Mouse (Mus musculus): Measurements from ENCODE around the gene Pogz.

The Pogz gene

DNA sequence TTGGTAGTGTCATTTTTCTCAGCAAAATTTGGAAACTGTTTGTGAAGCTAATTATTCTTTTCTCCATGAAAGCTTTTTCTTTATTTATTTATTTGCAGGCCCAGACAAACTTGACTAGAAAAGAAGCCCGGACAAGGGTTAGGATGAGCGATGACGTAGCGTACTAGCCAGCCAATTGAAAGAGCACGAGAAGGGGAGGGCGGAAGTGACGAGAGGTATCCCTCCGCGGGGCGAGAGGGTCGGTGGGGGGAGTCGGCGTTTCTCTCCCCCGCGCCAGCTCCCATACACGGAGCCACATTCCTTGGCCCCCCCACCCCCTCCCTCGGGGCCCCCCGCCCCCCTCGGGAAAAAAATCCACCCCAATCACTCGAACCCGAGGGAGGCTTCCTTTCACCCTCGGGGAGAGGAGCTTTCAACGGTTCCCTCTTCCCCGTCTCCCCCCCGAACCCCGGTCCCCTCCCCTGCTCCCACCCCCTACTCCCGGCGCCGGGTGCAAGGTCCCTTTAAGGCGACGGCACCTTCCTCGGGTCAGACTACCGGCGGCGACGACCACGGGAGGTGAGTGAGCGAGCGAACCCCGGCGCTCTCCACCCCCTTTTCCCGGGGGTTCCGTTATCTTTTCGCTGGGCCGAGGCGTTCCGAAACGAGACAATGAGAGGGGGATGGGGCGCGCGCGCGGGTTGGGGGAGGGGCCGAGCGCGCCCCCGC, at the start of gene Pogz:
Gene Pogz, plus strand, starts transcription at position 385 of the 708 bp plus-strand sequence.
- DNase-seq (ENCODE audit: low read depth, low spot score): peak; percentile 97

DNA sequence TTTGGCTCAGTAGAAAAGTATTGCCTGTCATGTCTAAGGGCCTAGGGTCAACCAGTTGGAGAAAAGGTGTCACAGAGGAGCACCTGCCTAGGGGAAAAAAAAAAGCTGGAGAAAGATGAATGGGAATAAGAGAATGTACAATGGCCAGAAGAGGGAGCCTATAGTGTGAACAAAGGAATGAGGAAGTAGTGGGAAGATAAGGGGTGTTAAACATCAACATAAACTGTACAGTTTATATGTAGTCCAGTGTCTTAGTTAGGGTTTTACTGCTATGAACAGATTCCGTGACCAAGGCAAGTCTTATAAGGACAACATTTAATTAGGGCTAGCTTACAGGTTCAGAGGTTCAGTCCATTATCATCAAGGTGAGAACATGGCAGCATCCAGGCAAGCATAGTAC, 48.3 kb upstream of the Pogz start:
- no peak for DNase-seq (ENCODE audit: low read depth, low spot score)

DNA sequence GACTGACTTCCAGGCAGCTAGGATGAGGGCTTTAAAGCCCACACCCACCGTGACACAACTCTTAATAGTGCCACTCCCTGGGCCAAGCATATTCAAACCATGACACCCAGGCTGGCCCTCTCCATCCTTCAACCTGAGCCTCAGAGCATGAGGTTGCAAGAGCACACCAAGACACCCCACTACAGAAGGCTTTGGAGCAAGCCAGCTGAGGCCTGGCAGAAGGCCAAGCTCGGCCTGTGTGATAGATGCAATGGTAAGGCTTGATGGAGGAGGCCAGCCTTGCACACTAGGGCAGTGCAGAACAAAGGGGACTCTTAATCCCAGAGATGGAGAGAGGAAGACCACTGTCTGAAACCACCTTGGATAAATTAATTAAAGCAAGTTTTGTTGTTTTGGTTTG, 47.9 kb upstream of the Pogz start:
- no peak for DNase-seq (ENCODE audit: low read depth, low spot score)

DNA sequence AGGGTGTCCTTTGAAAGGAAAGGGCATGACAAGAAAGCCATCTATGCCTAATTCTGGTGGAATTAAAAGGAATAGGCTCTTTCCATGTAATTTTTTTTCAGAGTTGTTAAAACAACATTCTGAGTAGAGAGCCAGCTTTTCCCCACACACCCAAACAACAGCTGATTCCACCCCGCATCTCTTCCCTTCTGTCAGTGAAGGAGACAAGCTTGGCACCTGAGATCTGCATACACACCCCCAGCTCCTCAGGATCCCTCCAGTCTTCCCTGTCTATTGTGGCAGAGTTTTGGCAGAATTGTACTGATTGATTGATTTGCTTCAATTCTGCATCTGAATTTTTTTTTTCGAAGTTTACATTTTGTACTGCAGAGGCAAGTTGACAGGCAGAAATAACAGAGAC, 45.1 kb upstream of the Pogz start:
- DNase-seq (ENCODE audit: low read depth, low spot score): no peak

- no peak for DNase-seq (ENCODE audit: low read depth, low spot score)
Measured at GRCm38 (mm10) chr3:94793672-94794071, 43.7 kb upstream of the Pogz start.

GRCm38 (mm10) chr3:94794359-94794758, 43.0 kb upstream of the Pogz start:
- no peak for DNase-seq (ENCODE audit: low read depth, low spot score)

DNA sequence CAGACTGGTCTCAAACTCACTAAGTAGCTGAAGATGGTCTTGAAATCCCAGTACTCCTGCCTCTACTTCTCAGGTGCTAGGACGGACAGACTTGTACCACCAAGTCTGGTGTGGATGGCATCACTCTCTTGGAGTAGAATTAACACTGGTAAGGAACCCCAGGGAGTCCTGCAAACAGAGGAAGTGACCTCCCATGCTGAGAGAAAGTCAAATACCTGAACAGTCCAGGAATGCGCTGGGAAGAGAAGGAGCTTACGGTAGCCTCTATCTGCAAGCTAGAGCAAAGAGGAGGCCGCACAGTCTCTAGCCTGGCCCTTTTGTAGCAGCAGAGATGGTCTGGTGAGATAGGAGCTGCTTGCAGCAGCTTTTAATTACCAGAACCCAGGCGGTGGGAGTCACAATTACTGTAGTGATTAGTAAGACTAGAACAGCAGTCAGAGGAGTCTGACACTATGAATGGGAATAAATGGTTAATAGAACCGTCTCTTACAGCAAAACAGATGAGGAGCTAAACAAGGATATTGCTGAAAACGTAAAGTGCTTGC, 41.7 kb upstream of the Pogz start:
- DNase-seq (ENCODE audit: low read depth, low spot score): no peak

DNA sequence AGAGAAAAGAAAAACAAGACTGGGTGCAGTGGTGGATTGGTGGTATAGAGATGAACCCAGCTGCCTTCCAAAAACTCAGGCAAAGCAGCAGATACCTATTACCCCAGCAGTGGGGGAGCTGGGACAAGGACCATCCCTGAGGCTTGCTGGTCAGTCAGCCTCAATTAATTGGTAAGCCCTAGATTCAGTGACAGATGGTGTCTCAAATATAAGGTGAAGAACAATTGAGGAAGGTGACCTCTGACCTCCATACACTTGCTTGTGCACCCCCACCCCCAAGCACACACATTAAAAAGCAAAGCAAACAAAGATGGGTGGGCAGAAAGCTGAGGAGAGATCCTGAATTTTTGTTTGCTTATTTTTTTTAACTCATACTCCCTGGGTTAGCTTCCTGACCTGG, 41.2 kb upstream of the Pogz start:
- DNase-seq (ENCODE audit: low read depth, low spot score): no peak

GRCm38 (mm10) chr3:94804146-94804545, 33.2 kb upstream of the Pogz start:
- DNase-seq (ENCODE audit: low read depth, low spot score): no peak

DNA sequence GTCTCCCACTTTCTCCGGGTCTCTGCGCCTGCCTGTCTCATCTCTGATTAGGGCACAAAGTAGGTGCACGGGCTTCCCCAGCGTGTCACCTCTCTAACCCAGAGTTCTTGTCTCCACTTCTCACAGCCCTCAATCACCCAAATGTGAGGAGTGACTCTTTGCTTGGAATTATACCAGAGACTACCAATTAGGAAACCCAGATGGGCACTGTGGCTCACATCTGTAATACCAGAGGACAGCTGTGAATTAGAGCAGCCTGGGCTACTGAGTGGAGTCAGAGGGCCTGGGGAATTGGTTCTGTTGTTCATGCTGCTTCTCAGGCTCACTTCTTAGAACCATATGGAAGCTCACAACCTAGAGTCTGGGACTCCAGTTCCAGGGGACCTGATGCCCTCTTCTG, 32.4 kb upstream of the Pogz start:
- no peak for DNase-seq (ENCODE audit: low read depth, low spot score)

- no peak for DNase-seq (ENCODE audit: low read depth, low spot score)
Measured at GRCm38 (mm10) chr3:94808296-94808695, 29.1 kb upstream of the Pogz start.

DNA sequence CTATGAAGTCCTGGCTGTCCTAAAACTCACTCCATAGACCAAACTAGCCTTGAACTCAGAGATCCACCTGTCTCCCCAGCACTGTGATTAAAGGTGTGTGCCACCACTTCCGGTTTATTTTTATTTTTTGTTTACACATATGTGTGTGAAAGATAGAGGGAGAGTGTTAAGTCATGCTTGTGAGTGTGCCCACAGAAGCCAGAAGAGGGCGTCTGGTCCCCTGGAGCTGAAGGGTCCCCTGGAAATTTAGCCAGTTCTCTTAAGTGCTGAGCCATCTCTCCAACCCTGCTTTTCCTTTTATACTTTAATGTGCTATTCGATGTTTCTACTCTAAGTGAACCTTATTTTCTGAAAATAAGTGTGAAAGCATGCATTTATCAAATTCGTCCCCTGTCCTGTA, 25.7 kb upstream of the Pogz start:
- DNase-seq (ENCODE audit: low read depth, low spot score): no peak

DNA sequence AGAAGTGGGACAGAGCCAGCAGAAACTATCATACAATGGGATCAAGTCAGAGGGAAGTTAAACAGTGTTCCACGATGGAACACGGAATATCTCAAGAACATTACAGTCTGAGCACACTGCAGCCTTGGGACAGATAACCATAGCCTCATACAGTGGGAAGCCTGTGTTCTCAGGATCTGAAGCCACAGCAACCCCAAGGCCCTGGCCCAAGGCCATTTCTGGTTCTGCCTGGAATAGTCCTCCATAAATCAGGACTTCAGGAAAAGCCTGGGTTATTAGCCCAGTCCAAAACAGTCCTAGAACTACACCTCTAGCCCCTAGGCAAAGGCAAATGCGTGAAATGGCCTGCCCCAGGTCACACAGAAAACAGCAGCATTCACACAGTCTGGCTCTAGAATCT, 23.7 kb upstream of the Pogz start:
- DNase-seq (ENCODE audit: low read depth, low spot score): no peak

DNA sequence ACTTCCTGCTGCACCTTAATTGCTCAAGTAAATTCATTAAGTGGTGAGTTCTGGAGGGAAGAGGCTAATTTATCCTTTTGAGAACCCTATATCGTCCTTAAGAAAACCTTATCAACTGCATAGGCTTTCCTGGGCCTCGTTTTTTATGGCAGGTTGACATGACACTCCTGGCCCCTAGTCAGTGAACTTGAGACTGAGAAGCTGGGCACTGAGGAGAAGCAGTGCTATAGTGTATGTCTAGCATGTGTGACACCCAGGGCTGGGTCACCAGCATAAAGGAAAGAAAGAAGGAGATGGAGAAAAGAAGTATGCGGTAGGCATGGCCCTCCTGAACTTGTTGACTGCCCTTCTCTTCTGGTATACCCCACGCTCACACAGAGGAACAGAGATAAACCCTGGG, 23.3 kb upstream of the Pogz start:
- no peak for DNase-seq (ENCODE audit: low read depth, low spot score)

DNA sequence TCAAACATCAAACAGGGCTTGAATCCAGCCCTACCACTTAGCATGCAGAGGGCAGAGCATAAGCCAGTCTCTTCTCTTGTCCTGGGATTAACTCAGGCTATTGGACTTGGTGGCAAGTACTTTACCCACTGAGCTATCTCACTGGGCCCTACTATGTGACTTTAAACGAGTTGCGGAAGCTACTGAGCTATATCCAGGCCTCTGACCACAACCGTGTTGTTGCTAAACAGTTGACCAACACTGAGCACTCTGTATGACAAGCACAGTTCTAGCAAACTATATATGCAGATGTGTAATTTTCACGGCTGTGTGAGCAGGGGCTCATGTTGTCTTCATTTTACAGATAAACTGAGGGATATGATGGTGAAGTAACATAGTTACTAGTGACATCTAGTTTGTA, 22.7 kb upstream of the Pogz start:
- DNase-seq (ENCODE audit: low read depth, low spot score): no peak

DNA sequence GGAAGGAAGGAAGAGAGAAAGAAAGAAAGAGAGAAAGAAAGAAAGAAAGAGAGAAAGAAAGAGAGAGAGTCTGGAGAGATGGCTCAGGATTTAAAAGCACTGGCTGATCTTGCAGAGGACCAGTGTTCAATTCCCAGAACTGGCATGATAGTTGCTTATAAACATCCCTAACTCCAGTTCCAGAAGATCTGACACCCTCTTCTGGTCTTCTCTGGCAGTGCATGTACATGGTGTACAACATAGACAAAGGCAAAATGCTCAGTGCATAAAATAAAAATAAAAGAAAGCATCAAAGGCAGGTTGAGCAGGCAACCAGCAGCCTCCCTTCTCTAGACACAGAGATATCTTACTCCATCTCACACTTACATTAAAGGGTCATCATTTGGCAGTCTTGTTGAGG, 21.8 kb upstream of the Pogz start:
- DNase-seq (ENCODE audit: low read depth, low spot score): no peak

DNA sequence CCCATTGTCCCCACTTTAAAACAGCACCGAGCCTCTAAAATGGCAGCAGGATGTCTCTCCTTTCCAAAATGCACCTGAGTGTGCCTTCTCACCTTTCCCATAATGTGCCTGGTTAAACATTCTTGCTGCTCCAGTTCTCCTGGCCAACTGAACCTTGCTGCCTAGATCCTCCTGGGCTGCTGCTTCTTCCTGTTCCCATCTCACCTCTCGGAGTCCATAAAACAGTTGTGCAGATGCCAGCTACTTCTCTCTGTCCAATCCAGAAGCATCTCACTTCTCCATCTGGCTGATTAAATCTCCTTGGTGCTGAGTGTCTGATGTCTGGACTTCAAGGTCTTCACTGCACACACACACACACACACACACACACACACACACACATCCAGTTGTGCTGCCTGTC, 19.6 kb upstream of the Pogz start:
- no peak for DNase-seq (ENCODE audit: low read depth, low spot score)

- DNase-seq (ENCODE audit: low read depth, low spot score): peak; percentile 17
Measured at GRCm38 (mm10) chr3:94819452-94820425, 17.6 kb upstream of the Pogz start.

GRCm38 (mm10) chr3:94821008-94821638, 16.2 kb upstream of the Pogz start:
- peak; percentile 86 for DNase-seq (ENCODE audit: low read depth, low spot score)

DNA sequence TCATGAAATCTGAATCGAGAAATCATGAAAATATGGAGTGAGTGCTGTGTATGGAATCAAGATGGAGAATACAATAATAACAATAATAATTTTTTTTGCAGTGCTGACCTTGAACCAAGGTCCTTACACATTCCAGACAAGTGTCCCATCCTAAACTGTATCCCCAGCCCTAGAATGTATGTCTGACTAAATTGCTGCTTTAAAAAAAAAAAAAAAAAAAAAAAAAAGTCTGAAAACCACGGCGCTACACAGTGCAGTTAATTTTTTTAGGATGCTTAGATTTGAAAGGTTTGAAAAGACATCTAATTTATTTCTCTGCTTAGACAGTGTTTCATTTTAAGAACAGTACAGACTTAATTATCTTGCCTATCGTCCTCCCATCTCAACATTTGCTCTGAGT, 15.3 kb upstream of the Pogz start:
- no peak for DNase-seq (ENCODE audit: low read depth, low spot score)

- no peak for DNase-seq (ENCODE audit: low read depth, low spot score)
Measured at GRCm38 (mm10) chr3:94824110-94824509, 13.3 kb upstream of the Pogz start.

GRCm38 (mm10) chr3:94832100-94832499, 5.3 kb upstream of the Pogz start:
- no peak for DNase-seq (ENCODE audit: low read depth, low spot score)

Data from forelimb bud, embryonic 11.5 days (tissue).